Mouse (Mus musculus): Measurements from ENCODE around the gene Tmem9. TPM values are rescaled to one million over a fixed set of nuclear protein-coding genes. Genes with fewer than 3 reads are reported as not detected.

The Tmem9 gene
- polyA plus RNA-seq, 1 experiment: 27.3 TPM

DNA sequence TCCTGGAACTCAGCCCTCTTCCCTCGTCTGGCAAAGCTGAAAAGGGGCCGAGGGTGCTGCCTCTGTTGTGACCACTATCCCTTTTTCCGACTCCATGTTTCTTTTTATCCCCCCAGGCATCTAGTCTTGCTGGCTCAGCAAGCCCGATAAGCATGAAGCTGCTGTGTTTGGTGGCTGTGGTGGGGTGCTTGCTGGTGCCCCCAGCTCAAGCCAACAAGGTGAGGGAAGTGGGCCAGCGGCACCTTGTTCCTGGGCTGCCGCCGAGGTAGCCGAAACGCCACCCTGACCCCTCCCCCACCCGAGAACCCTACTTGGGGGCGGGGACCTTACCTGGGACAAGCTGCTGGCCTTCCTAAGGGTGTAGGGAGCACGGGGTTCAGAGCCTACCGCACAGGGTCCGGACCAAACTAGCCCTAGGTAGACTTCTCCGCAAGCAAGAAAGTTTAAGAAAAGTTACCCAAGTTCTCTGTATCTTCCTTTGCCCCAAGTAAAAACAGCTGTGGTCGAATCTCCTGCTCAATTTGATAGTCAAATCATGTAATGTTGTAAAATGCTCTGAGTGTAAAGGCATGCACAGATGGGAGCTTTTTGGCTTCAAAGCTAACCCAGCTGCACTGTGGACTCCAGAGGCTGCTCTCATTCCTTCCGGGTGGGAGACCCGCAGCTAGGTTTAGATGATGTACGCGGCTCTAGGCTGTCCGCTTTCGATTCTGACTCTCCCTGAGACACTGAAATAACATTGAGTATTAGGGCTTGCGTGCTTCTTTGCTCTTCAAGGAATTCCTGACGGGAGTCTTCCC lies 10.6 kb downstream of the Tmem9 start:
- 8% methylated on average over 24 of the region's 24 CpGs for WGBS
- peak in 1 of 2 experiments; percentile 43 for DNase-seq (ENCODE audit: low read depth in 1 of 2, low spot score in 2 of 2)
- Histone ChIP-seq H3K27me3 (ENCODE audit: control insufficient read depth, insufficient read depth, low read length) (no peaks in the 10 kb centered on the region), H3K36me3 (ENCODE audit: control insufficient read depth, insufficient read depth, low read length) (no peaks in the 10 kb centered on the region; the same call in 1 of the 2 replicates), H3K4me3 (ENCODE audit: extremely low read depth, insufficient read depth, insufficient read length) (peak overlapping the region; percentile 91), H3K4me1 (ENCODE audit: control insufficient read depth, insufficient read depth, insufficient read length) (peaks cover 2% of the 10 kb centered on the region; the same call in 1 of the 2 replicates), H3K27ac (ENCODE audit: insufficient read depth, low read length) (peak overlapping the region; percentile 0; the same call in 1 of the 2 replicates)
- TF ChIP-seq CTCF (IDR thresholded peaks at IDR 0.05; ENCODE audit: extremely low read depth, insufficient read depth, insufficient read length, insufficient replicate concordance): no peak
- no peak for TF ChIP-seq POLR2A (IDR thresholded peaks at IDR 0.05; ENCODE audit: low read depth, low read length)

DNA sequence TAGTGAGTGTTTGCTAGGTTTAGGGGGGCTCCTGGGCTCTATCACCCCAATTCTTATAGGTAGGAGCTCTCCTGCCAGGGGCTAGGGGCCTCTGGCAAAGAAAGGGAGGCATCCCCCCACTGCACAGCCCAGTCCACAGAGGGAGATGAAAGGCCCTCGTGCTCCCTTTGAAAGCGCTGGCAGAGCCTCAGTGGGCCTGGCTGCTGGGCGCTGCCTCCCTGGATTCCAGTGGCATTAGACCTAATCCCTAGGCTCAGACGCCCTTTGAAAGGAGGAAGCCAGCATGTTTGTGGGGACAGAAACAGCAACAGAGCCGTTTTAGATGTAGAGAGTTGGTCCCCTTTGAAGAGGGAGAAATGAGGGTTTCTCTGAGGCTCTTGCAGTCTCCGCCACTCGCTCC lies 22.3 kb downstream of the Tmem9 start:
- 91% methylated on average over 7 of the region's 7 CpGs for WGBS
- Histone ChIP-seq H3K36me3 (ENCODE audit: control insufficient read depth, insufficient read depth, low read length) (peaks cover 29% of the 10 kb centered on the region), H3K27me3 (ENCODE audit: control insufficient read depth, insufficient read depth, low read length) (no peaks in the 10 kb centered on the region), H3K4me3 (ENCODE audit: extremely low read depth, insufficient read depth, insufficient read length) (no peak overlapping the region), H3K4me1 (ENCODE audit: control insufficient read depth, insufficient read depth, insufficient read length) (no peaks in the 10 kb centered on the region), H3K27ac (ENCODE audit: insufficient read depth, low read length) (no peak overlapping the region)
- no peak for TF ChIP-seq CTCF (IDR thresholded peaks at IDR 0.05; ENCODE audit: extremely low read depth, insufficient read depth, insufficient read length, insufficient replicate concordance)
- TF ChIP-seq POLR2A (IDR thresholded peaks at IDR 0.05; ENCODE audit: low read depth, low read length): no peak
- DNase-seq (ENCODE audit: low read depth in 1 of 2, low spot score in 2 of 2): no peak

DNA sequence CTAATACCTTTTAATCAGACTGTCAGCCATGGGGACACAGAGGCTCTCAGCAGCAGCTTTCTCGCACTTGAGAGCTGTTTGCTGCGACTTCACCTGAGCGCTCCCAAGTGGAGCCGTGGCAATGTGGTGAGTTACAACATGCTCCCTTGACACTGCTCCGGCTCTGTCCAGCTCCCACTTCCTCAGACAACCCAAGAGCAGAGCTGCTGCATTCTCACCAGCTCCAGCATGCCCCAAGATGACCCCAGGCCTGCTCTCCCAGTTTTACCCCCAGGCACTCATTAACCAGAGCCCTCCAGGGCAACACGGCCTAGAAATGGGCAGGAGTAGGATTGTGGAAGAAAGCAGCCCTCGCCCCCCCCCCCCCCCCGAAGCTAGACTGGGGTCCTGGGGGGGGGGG lies 23.7 kb downstream of the Tmem9 start:
- no peak overlapping the region for H3K4me3 ChIP-seq (ENCODE audit: extremely low read depth, insufficient read depth, insufficient read length)
- H3K27ac ChIP-seq (ENCODE audit: insufficient read depth, low read length): no peak overlapping the region
- no peaks in the 10 kb centered on the region for H3K4me1 ChIP-seq (ENCODE audit: control insufficient read depth, insufficient read depth, insufficient read length)
- peaks cover 27% of the 10 kb centered on the region for H3K36me3 ChIP-seq (ENCODE audit: control insufficient read depth, insufficient read depth, low read length)
- H3K27me3 ChIP-seq (ENCODE audit: control insufficient read depth, insufficient read depth, low read length): no peaks in the 10 kb centered on the region
- TF ChIP-seq POLR2A (IDR thresholded peaks at IDR 0.05; ENCODE audit: low read depth, low read length): no peak
- TF ChIP-seq CTCF (IDR thresholded peaks at IDR 0.05; ENCODE audit: extremely low read depth, insufficient read depth, insufficient read length, insufficient replicate concordance): no peak
- no peak for DNase-seq (ENCODE audit: low read depth in 1 of 2, low spot score in 2 of 2)
- WGBS: 96% methylated on average over 6 of the region's 8 CpGs

- TF ChIP-seq POLR2A (IDR thresholded peaks at IDR 0.05; ENCODE audit: low read depth, low read length) (no peak), CTCF (IDR thresholded peaks at IDR 0.05; ENCODE audit: extremely low read depth, insufficient read depth, insufficient read length, insufficient replicate concordance) (no peak)
- Histone ChIP-seq H3K27me3 (ENCODE audit: control insufficient read depth, insufficient read depth, low read length) (no peaks in the 10 kb centered on the region), H3K36me3 (ENCODE audit: control insufficient read depth, insufficient read depth, low read length) (peaks cover 25% of the 10 kb centered on the region), H3K4me1 (ENCODE audit: control insufficient read depth, insufficient read depth, insufficient read length) (no peaks in the 10 kb centered on the region), H3K27ac (ENCODE audit: insufficient read depth, low read length) (no peak overlapping the region), H3K4me3 (ENCODE audit: extremely low read depth, insufficient read depth, insufficient read length) (no peak overlapping the region)
- WGBS: 68% methylated on average over 7 of the region's 7 CpGs
- no peak for DNase-seq (ENCODE audit: low read depth in 1 of 2, low spot score in 2 of 2)
Observed at GRCm38 (mm10) chr1:136032961-136033360, 25.0 kb downstream of the Tmem9 start.

GRCm38 (mm10) chr1:136038746-136039538 lies 31.0 kb downstream of the Tmem9 start:
- H3K27me3 ChIP-seq (ENCODE audit: control insufficient read depth, insufficient read depth, low read length): no peaks in the 10 kb centered on the region
- no peak overlapping the region for H3K27ac ChIP-seq (ENCODE audit: insufficient read depth, low read length)
- WGBS: 82% methylated on average over 5 of the region's 5 CpGs
- TF ChIP-seq POLR2A (IDR thresholded peaks at IDR 0.05; ENCODE audit: low read depth, low read length): no peak
- no peak for TF ChIP-seq CTCF (IDR thresholded peaks at IDR 0.05; ENCODE audit: extremely low read depth, insufficient read depth, insufficient read length, insufficient replicate concordance)
- H3K4me1 ChIP-seq (ENCODE audit: control insufficient read depth, insufficient read depth, insufficient read length): no peaks in the 10 kb centered on the region
- no peak overlapping the region for H3K4me3 ChIP-seq (ENCODE audit: extremely low read depth, insufficient read depth, insufficient read length)
- peaks cover 5% of the 10 kb centered on the region for H3K36me3 ChIP-seq (ENCODE audit: control insufficient read depth, insufficient read depth, low read length)
- no peak for DNase-seq (ENCODE audit: low read depth in 1 of 2, low spot score in 2 of 2)

DNA sequence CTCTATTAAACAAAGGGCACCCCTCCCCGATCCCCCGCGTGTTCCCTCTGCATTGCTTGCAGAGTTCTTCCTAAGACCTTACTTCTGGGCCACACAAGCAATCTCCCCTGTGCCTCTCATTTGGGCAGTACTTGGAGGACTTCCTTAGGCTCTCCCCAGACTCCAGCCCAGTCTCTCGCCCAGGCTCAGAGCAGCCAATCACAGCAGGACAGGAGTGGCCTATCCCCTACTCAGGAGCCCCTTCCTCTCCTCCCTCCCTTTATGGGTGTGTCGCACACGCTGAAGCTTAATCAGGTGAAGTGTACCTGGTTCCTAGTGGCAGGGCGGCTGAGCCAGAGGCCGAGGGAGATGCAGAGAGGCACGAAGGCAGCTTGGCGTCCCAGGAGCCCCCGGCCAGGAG lies 32.5 kb downstream of the Tmem9 start:
- Histone ChIP-seq H3K36me3 (ENCODE audit: control insufficient read depth, insufficient read depth, low read length) (no peaks in the 10 kb centered on the region), H3K4me3 (ENCODE audit: extremely low read depth, insufficient read depth, insufficient read length) (no peak overlapping the region), H3K4me1 (ENCODE audit: control insufficient read depth, insufficient read depth, insufficient read length) (no peaks in the 10 kb centered on the region), H3K27ac (ENCODE audit: insufficient read depth, low read length) (no peak overlapping the region), H3K27me3 (ENCODE audit: control insufficient read depth, insufficient read depth, low read length) (no peaks in the 10 kb centered on the region)
- TF ChIP-seq POLR2A (IDR thresholded peaks at IDR 0.05; ENCODE audit: low read depth, low read length): no peak
- no peak for TF ChIP-seq CTCF (IDR thresholded peaks at IDR 0.05; ENCODE audit: extremely low read depth, insufficient read depth, insufficient read length, insufficient replicate concordance)
- DNase-seq (ENCODE audit: low read depth in 1 of 2, low spot score in 2 of 2): no peak
- WGBS: 41% methylated on average over 11 of the region's 11 CpGs
